In the genomic region with DNA sequence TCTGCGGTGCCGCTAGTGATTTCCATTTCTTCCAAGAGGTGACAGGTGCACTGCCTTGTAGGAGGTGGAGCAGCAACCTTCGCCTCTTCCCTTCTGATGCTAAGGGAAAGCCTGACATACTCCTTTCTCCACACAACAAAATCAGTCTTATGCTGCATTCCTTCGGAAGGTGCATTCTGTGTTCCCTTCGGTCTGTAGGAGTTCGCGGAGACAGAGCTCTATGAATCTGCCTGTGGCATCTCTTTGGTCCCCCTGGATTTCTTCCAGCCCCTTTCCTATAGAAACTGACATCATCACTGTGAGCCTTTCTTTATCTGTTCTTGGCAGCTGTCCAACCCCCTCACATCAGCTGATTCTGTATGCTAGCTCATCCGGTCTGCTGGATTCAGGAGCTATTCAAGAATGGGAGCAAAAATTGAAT, we compare ENCODE assay signal across 7 mouse cellular contexts.
DNase-seq lines count a peak whose midpoint lies in the region; ATAC-seq lines count a peak whose summit lies in the region.

No protein-coding gene starts in this region.

- no peak overlapping the region for H3K9ac ChIP-seq in embryonic facial prominence, embryonic 15.5 days
- no peak overlapping the region for H3K9ac ChIP-seq in intestine, embryonic 15.5 days
- H3K9ac ChIP-seq in neural tube, embryonic 14.5 days (replicated peaks; ENCODE audit: low read depth, low read length) = peak overlapping the region; percentile 41; the same call in 1 of the 2 replicates

- DNase-seq in ES-CJ7 (ENCODE audit: low read depth, low spot score) (peak; percentile 58), NIH3T3 (ENCODE audit: low read depth) (peak; percentile 34), adipocyte (ENCODE audit: low spot score) (no peak)

- H3K27ac ChIP-seq in embryonic facial prominence, embryonic 15.5 days (replicated peaks) = no peak overlapping the region
- no peak overlapping the region for H3K27ac ChIP-seq in intestine, embryonic 15.5 days
- H3K27ac ChIP-seq in neural tube, embryonic 14.5 days (ENCODE audit: low read depth, low read length) = peak overlapping the region; percentile 83

- no peak overlapping the region for H3K4me3 ChIP-seq in embryonic facial prominence, embryonic 15.5 days (replicated peaks)
- no peak overlapping the region for H3K4me3 ChIP-seq in intestine, embryonic 15.5 days (replicated peaks)
- peak overlapping the region; percentile 8; the same call in 1 of the 2 replicates for H3K4me3 ChIP-seq in neural tube, embryonic 14.5 days (ENCODE audit: low read depth, low read length)

- no peaks in the 10 kb centered on the region for H3K27me3 ChIP-seq in embryonic facial prominence, embryonic 15.5 days
- H3K27me3 ChIP-seq in intestine, embryonic 15.5 days (replicated peaks) = no peaks in the 10 kb centered on the region
- H3K27me3 ChIP-seq in neural tube, embryonic 14.5 days (ENCODE audit: control insufficient read depth, insufficient read depth, low read length) = no peaks in the 10 kb centered on the region

- ATAC-seq in embryonic facial prominence, embryonic 15.5 days (ENCODE audit: insufficient number of reproducible peaks, low FRiP score, low TSS enrichment, low read depth) = peak; percentile 39; the same call in 1 of the 2 replicates
- ATAC-seq in intestine, embryonic 15.5 days = peak; percentile 34; the same call in 1 of the 2 replicates
- ATAC-seq in neural tube, embryonic 14.5 days (ENCODE audit: low read depth) = peak; percentile 83
- no peak for ATAC-seq in megakaryocyte progenitor cell, adult 5-6 weeks (replicated peaks; ENCODE audit: poor library complexity)

- H3K4me2 ChIP-seq in embryonic facial prominence, embryonic 15.5 days (replicated peaks) = no peak overlapping the region
- peak overlapping the region; percentile 23; the same call in 1 of the 2 replicates for H3K4me2 ChIP-seq in intestine, embryonic 15.5 days (replicated peaks)
- peak overlapping the region; percentile 32 for H3K4me2 ChIP-seq in neural tube, embryonic 14.5 days (ENCODE audit: low read depth, low read length)

- H3K4me1 ChIP-seq in embryonic facial prominence, embryonic 15.5 days = no peaks in the 10 kb centered on the region
- H3K4me1 ChIP-seq in intestine, embryonic 15.5 days (replicated peaks) = 0 out of 2 replicates have a peak, but pooled peaks cover 2% of the 10 kb centered on the region
- H3K4me1 ChIP-seq in neural tube, embryonic 14.5 days (ENCODE audit: control insufficient read depth, insufficient read depth, low read length) = peaks cover 14% of the 10 kb centered on the region; the same call in 1 of the 2 replicates

- WGBS in embryonic facial prominence, embryonic 15.5 days = 35% methylated on average over 8 of the region's 8 CpGs
- WGBS in intestine, embryonic 15.5 days = 50% methylated on average over 8 of the region's 8 CpGs
- 14% methylated on average over 8 of the region's 8 CpGs for WGBS in neural tube, embryonic 14.5 days

- no peaks in the 10 kb centered on the region for H3K36me3 ChIP-seq in embryonic facial prominence, embryonic 15.5 days
- no peaks in the 10 kb centered on the region for H3K36me3 ChIP-seq in intestine, embryonic 15.5 days
- H3K36me3 ChIP-seq in neural tube, embryonic 14.5 days (ENCODE audit: control insufficient read depth, insufficient read depth, low read length) = no peaks in the 10 kb centered on the region

- no peaks in the 10 kb centered on the region for H3K9me3 ChIP-seq in embryonic facial prominence, embryonic 15.5 days (replicated peaks)
- H3K9me3 ChIP-seq in intestine, embryonic 15.5 days = no peaks in the 10 kb centered on the region
- H3K9me3 ChIP-seq in neural tube, embryonic 14.5 days (ENCODE audit: control insufficient read depth, low read length) = no peaks in the 10 kb centered on the region
